Mouse (Mus musculus) heart, adult 10 weeks (tissue): ENCODE measurements around the gene Olfr1389. TPM values are rescaled to one million over a fixed set of nuclear protein-coding genes. Genes with fewer than 3 reads are reported as not detected.

Experiments used
- polyA plus RNA-seq: library from polyadenylated mRNA; stranded (reverse); fragments of 350-450 nt; fragmentation: Illumina TruSeq; extraction: RNeasy Lipid Tissue Mini Kit (QIAGEN cat#74804); gene quantifications from one replicate; pipeline ENCODE4 v1.2.3, GENCODE M21; 2014; ENCODE audit warnings: low read depth, low replicate concordance

The Olfr1389 gene
- not detected for polyA plus RNA-seq

DNA sequence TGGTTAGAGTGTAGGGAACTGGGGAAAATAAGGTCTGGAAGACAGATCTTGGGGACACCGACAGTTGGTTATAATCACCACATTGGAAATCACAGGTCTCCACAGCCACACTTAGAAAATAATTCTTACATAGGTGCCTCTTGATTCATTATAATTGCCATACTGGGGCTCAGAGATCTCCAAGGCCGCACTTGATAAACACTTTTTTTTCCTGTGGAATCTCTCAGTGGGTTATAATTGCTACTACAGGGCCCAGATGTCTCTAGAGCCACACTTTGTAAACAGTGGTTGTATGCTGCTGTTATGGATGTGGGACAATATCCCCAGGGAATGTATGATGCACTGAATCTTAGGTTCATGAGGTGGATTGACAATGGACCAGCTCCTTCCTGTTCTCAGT lies at the start of gene Olfr1389:
Gene Olfr1389 (plus strand): TSS at position 301 of the 400 bp plus-strand sequence.

DNA sequence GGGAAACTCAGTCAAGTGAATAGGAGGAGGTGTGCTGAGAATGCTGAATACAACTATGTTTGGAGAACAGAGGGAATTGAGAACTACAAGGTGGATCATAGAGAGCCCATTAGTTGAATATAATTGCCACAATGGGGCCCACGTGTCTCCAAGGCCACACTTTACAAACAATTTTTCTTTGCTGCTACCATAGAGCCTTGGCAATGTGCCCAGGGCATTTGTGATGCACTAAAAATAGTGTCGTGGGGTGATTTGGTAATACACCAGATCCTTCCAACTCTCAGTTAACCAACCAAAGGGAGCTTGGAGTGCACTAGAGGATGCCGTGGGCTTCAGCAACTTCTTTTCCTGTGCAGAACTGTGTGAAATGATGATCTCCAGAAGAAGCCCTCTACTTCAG lies 13.5 kb downstream of the Olfr1389 start, which contains the start of gene Olfr1388:
Gene Olfr1388 (plus strand): TSS at position 214 of the 400 bp plus-strand sequence.

GRCm38 (mm10) chr11:49455043-49455442 lies 32.2 kb downstream of the Olfr1389 start, which contains the start of gene Olfr1387:
Gene Olfr1387, plus strand, starts transcription at chr11:49455343.

GRCm38 (mm10) chr11:49464746-49465145 lies 41.9 kb downstream of the Olfr1389 start, which contains the start of gene Olfr1386:
Gene Olfr1386, plus strand, starts transcription at chr11:49465046.

Other genes with a start within 250 kb of the Olfr1389 start
- 34.1 TPM for gene Btnl9, start 235.9 kb upstream of the Olfr1389 start, polyA plus RNA-seq
- 28.4 TPM for gene Zfp62, start 219.8 kb upstream of the Olfr1389 start, polyA plus RNA-seq
- gene Mgat1, start 178.9 kb upstream of the Olfr1389 start, polyA plus RNA-seq: 49.3 TPM
- 1.9 TPM for gene Olfr1393, start 144.8 kb upstream of the Olfr1389 start, polyA plus RNA-seq
- gene Olfr1392, start 137.8 kb upstream of the Olfr1389 start, polyA plus RNA-seq: not detected
- gene Olfr10, start 118.3 kb upstream of the Olfr1389 start, polyA plus RNA-seq: not detected
- gene Olfr1391, start 100.3 kb upstream of the Olfr1389 start, polyA plus RNA-seq: not detected
- gene Olfr1390, start 87.9 kb upstream of the Olfr1389 start, polyA plus RNA-seq: not detected
- gene Olfr1388, start 13.6 kb downstream of the Olfr1389 start, polyA plus RNA-seq: 0.13 TPM
- not detected for gene Olfr1387, start 32.3 kb downstream of the Olfr1389 start, polyA plus RNA-seq
- gene Olfr1386, start 42.0 kb downstream of the Olfr1389 start, polyA plus RNA-seq: not detected
- not detected for gene Olfr1385, start 66.0 kb downstream of the Olfr1389 start, polyA plus RNA-seq
- not detected for gene Olfr1384, start 83.7 kb downstream of the Olfr1389 start, polyA plus RNA-seq
- not detected for gene Olfr1383, start 96.6 kb downstream of the Olfr1389 start, polyA plus RNA-seq
- gene Olfr1382, start 105.2 kb downstream of the Olfr1389 start, polyA plus RNA-seq: not detected
- not detected for gene Olfr1381, start 120.4 kb downstream of the Olfr1389 start, polyA plus RNA-seq
- not detected for gene Olfr1380, start 133.8 kb downstream of the Olfr1389 start, polyA plus RNA-seq
- 7.9 TPM for gene Flt4, start 186.2 kb downstream of the Olfr1389 start, polyA plus RNA-seq
- not detected for gene Scgb3a1, start 240.5 kb downstream of the Olfr1389 start, polyA plus RNA-seq